In the genomic region with DNA sequence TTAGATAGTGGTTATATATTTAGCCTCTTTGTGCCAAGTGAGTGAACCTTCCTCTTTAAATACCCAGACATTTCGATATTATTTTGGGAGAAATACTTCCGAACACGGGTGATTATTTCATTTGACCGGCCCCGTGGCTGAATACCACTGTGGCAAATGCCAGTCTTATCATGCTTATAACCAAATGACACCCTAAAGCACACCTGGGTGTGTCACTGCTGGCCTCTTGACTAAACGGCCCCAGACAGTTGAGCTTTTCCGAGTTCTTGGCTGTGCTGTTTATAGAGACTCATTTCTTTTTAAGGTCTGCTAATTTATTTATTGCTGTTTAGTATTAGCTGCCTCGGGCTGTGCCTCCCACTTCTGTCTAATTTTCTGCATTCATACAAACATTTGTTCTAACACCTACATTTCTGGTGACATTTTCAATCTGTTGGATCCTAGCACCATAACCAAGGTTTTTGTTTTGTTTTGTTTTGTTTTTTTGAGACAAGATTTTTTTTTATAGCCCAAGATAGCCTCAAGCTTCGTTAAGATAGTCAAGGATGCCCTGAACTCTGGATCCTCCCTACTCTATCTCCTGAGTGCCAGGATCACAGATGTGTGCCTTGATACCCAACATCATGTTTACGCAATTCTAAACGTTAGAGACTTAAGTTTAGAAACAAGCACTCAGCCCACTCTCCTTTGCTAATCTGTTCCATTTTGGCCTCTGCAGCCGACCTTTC, we compare ENCODE assay signal across 26 mouse cellular contexts. TPM values are rescaled to one million over a fixed set of nuclear protein-coding genes. Genes with fewer than 3 reads are reported as not detected.
DNase-seq lines count a peak whose midpoint lies in the region; ATAC-seq lines count a peak whose summit lies in the region.
"Had no signal": no experiment of that assay in that cellular context is flagged by ENCODE, and none has a peak within 500 bp of the region (broad histone marks: within the 10 kb centered on the region; RNA-seq: fewer than 3 reads in every experiment).

No protein-coding gene starts in this region.

- 28% methylated on average over 12 of the region's 12 CpGs for WGBS in liver, embryonic 16.5 days (ENCODE audit: insufficient replicate concordance)
- 88% methylated on average over 12 of the region's 12 CpGs for WGBS in hindbrain, embryonic 12.5 days

- H3K4me3 ChIP-seq in liver, embryonic 16.5 days (ENCODE audit: low read depth, low read length) = 0 out of 2 replicates have a peak overlapping the region, but pooled peaks have one; percentile 10
- H3K4me3 ChIP-seq in hindbrain, embryonic 12.5 days = no peak overlapping the region
- H3K4me3 ChIP-seq: embryonic facial prominence, embryonic 15.5 days; forebrain, embryonic 12.5 days; intestine, embryonic 15.5 days; layer of hippocampus, adult 2 months; limb, embryonic 12.5 days; neural tube, embryonic 15.5 days had no signal

- H3K4me2 ChIP-seq in liver, embryonic 16.5 days (ENCODE audit: low read depth, low read length) = peak overlapping the region; percentile 53
- H3K4me2 ChIP-seq in hindbrain, embryonic 12.5 days (replicated peaks) = no peak overlapping the region
- H3K4me2 ChIP-seq: embryonic facial prominence, embryonic 15.5 days; forebrain, embryonic 12.5 days; intestine, embryonic 15.5 days; limb, embryonic 12.5 days; lung, embryonic 14.5 days; midbrain, embryonic 11.5 days; neural tube, embryonic 15.5 days had no signal

- peaks cover 44% of the 10 kb centered on the region for H3K4me1 ChIP-seq in liver, embryonic 16.5 days (ENCODE audit: control insufficient read depth, low read depth, low read length)
- H3K4me1 ChIP-seq in hindbrain, embryonic 12.5 days = no peaks in the 10 kb centered on the region
- H3K4me1 ChIP-seq: embryonic facial prominence, embryonic 15.5 days; forebrain, embryonic 12.5 days; limb, embryonic 12.5 days had no signal

- no peaks in the 10 kb centered on the region for H3K36me3 ChIP-seq in liver, embryonic 16.5 days (ENCODE audit: control insufficient read depth, insufficient read depth)
- no peaks in the 10 kb centered on the region for H3K36me3 ChIP-seq in hindbrain, embryonic 12.5 days
- H3K36me3 ChIP-seq: embryonic facial prominence, embryonic 15.5 days; forebrain, embryonic 12.5 days; G1E; intestine, embryonic 15.5 days; limb, embryonic 12.5 days; neural tube, embryonic 15.5 days had no signal

- no peak overlapping the region for H3K9ac ChIP-seq in liver, embryonic 16.5 days (ENCODE audit: low read depth, low read length)
- no peak overlapping the region for H3K9ac ChIP-seq in hindbrain, embryonic 12.5 days
- H3K9ac ChIP-seq: embryonic facial prominence, embryonic 15.5 days; forebrain, embryonic 12.5 days; intestine, embryonic 15.5 days; limb, embryonic 12.5 days; lung, embryonic 14.5 days; neural tube, embryonic 15.5 days had no signal

- peak overlapping the region; percentile 68 for H3K27ac ChIP-seq in liver, embryonic 16.5 days (ENCODE audit: low read length)
- H3K27ac ChIP-seq in hindbrain, embryonic 12.5 days = no peak overlapping the region
- H3K27ac ChIP-seq: embryonic facial prominence, embryonic 15.5 days; forebrain, embryonic 12.5 days; intestine, embryonic 15.5 days; layer of hippocampus, adult 2 months; limb, embryonic 12.5 days; neural tube, embryonic 15.5 days had no signal

- peak; percentile 72 for ATAC-seq in erythroblast, adult 5-6 weeks (replicated peaks; ENCODE audit: low FRiP score, poor library complexity, severe bottlenecking)
- ATAC-seq in liver, embryonic 16.5 days (ENCODE audit: low read depth) = peak; percentile 69
- no peak for ATAC-seq in hindbrain, embryonic 12.5 days (ENCODE audit: low FRiP score)
- ATAC-seq: hindbrain, embryonic 16.5 days had no signal

- peak; percentile 37 for DNase-seq in liver
- DNase-seq in testis, postnatal 10 days (ENCODE audit: low spot score) = no peak
- DNase-seq in cerebellum, adult 9-11 months = no peak
- DNase-seq in ovary, postnatal 14 days (ENCODE audit: low spot score) = no peak
- DNase-seq: adrenal gland, postnatal 10 days; B cell, adult 2 months; cerebellum, adult 8-10 months; kidney, postnatal 25 days; layer of hippocampus, postnatal 36 days; lung, postnatal 4 days; spleen, adult 18-20 months; thymus, postnatal 14 days had no signal

- no peaks in the 10 kb centered on the region for H3K9me3 ChIP-seq in liver, embryonic 16.5 days (replicated peaks; ENCODE audit: control insufficient read depth, low read length)
- no peaks in the 10 kb centered on the region for H3K9me3 ChIP-seq in hindbrain, embryonic 12.5 days (replicated peaks)
- H3K9me3 ChIP-seq: embryonic facial prominence, embryonic 15.5 days; forebrain, embryonic 12.5 days; G1E; intestine, embryonic 15.5 days; limb, embryonic 12.5 days; neural tube, embryonic 15.5 days had no signal

- no peaks in the 10 kb centered on the region for H3K27me3 ChIP-seq in liver, embryonic 16.5 days (ENCODE audit: control insufficient read depth, insufficient read depth, low read depth, low read length)
- no peaks in the 10 kb centered on the region for H3K27me3 ChIP-seq in hindbrain, embryonic 12.5 days
- H3K27me3 ChIP-seq: CH12.LX; embryonic facial prominence, embryonic 15.5 days; intestine, embryonic 15.5 days; limb, embryonic 12.5 days; neural tube, embryonic 15.5 days had no signal

RNA-seq across cellular contexts. Expression of gene P2rx4, which starts 7.1 kb away (rescaled TPM):
- 7.9 and 20.8 TPM in 2 replicates for total RNA-seq in erythroblast, adult 5-6 weeks (2015; ENCODE audit: low replicate concordance)
- total RNA-seq in erythroblast, adult 5-6 weeks (2017; ENCODE audit: low replicate concordance) = 5.0 and 8.6 TPM in 2 replicates
- polyA plus RNA-seq in liver, embryonic 16.5 days (2015; fragmentation: Nextera tagmentation; extraction: Ambion mirVana) = 29.4 and 31.3 TPM in 2 replicates
- 15.2 and 15.4 TPM in 2 replicates for polyA plus RNA-seq in hindbrain, embryonic 12.5 days (2016; fragmentation: Nextera tagmentation; extraction: Ambion mirVana)

RNA-seq across cellular contexts. Expression of gene P2rx7, which starts 56.6 kb away (rescaled TPM):
- 2.1 and 2.9 TPM in 2 replicates for total RNA-seq in erythroblast, adult 5-6 weeks (2015; ENCODE audit: low replicate concordance)
- 1.8 and 2.1 TPM in 2 replicates for total RNA-seq in erythroblast, adult 5-6 weeks (2017; ENCODE audit: low replicate concordance)
- 1.3 and 1.6 TPM in 2 replicates for polyA plus RNA-seq in liver, embryonic 16.5 days (2015; fragmentation: Nextera tagmentation; extraction: Ambion mirVana)
- 3.3 and 4.0 TPM in 2 replicates for polyA plus RNA-seq in hindbrain, embryonic 12.5 days (2016; fragmentation: Nextera tagmentation; extraction: Ambion mirVana)
